Mouse (Mus musculus) ES-E14 (cell line): ENCODE data around the gene D430042O09Rik. TPM values are rescaled to one million over a fixed set of nuclear protein-coding genes. Genes with fewer than 3 reads are reported as not detected.

Experiments
- DNase-seq: peaks from one replicate; pipeline ENCODE4 v3.0.0-alpha.2; 2013; ENCODE audit warnings: low read depth, low spot score
- H3K27ac ChIP-seq: 2 replicates; pipeline ENCODE4 v1.5.1; 2012; ENCODE audit warnings: low read depth, mild to moderate bottlenecking, low read length, moderate library complexity, mixed read lengths; ENCODE audit not compliant: poor library complexity, insufficient read depth, severe bottlenecking
- H3K36me3 ChIP-seq: 2 replicates; pipeline ENCODE4 v1.6.1; 2012; ENCODE audit warnings: mild to moderate bottlenecking, low read length, moderate library complexity, mixed read lengths; ENCODE audit not compliant: control insufficient read depth, poor library complexity, insufficient read depth, severe bottlenecking
- H3K4me1 ChIP-seq, 2 experiments: fragments of 150-350 bp in 1 of 2; sonication (generic) in 1 of 2; 2 replicates each; pipeline ENCODE4 v1.6.1; 2012; ENCODE audit warnings: low read length in 2 of 2, mild to moderate bottlenecking in 1 of 2, mixed read lengths in 1 of 2; ENCODE audit not compliant: control insufficient read depth in 2 of 2, insufficient read depth in 2 of 2, poor library complexity in 1 of 2
- H3K4me3 ChIP-seq, 2 experiments: fragments of 150-350 bp in 1 of 2; sonication (generic) in 1 of 2; 2 replicates each; pipeline ENCODE4 v1.5.1; 2012; ENCODE audit warnings: low read length in 2 of 2, low read depth in 1 of 2, mild to moderate bottlenecking in 1 of 2, mixed read lengths in 1 of 2; ENCODE audit not compliant: insufficient read depth in 1 of 2, poor library complexity in 1 of 2, severe bottlenecking in 1 of 2
- H3K9ac ChIP-seq: 2 replicates; pipeline ENCODE4 v1.6.1; 2012; ENCODE audit warnings: low read depth, mild to moderate bottlenecking, low read length, mixed read lengths; ENCODE audit not compliant: poor library complexity, insufficient read depth, severe bottlenecking
- H3K9me3 ChIP-seq: fragments of 150-350 bp; sonication (generic); 2 replicates; pipeline ENCODE4 v1.6.1; 2012; ENCODE audit warnings: low read depth, mild to moderate bottlenecking, low read length; ENCODE audit not compliant: control insufficient read depth, insufficient read depth
- CHD2 ChIP-seq: IDR thresholded peaks from 2 replicates; pipeline ENCODE4 v1.6.1; 2014; ENCODE audit warnings: mild to moderate bottlenecking, low read depth, low read length, inconsistent platforms
- HCFC1 ChIP-seq: IDR thresholded peaks from 2 replicates; pipeline ENCODE4 v1.6.1; 2012; ENCODE audit warnings: low read length, inconsistent platforms, borderline replicate concordance; ENCODE audit not compliant: insufficient read depth
- MAFK ChIP-seq: IDR thresholded peaks from 2 replicates; pipeline ENCODE4 v1.6.1; 2014; ENCODE audit warnings: mild to moderate bottlenecking, low read depth, low read length, inconsistent platforms; ENCODE audit not compliant: insufficient read depth
- ZC3H11A ChIP-seq: IDR thresholded peaks from 2 replicates; pipeline ENCODE4 v1.6.1; 2012; ENCODE audit warnings: low read depth, mild to moderate bottlenecking, inconsistent platforms, low read length, borderline replicate concordance
- ZNF384 ChIP-seq: IDR thresholded peaks from 2 replicates; pipeline ENCODE4 v1.6.1; 2012; ENCODE audit warnings: low read depth, low read length, inconsistent platforms
- in situ Hi-C, 2 experiments: fragments of 600-800 bp; cut with MboI; formaldehyde crosslinking; loops; one replicate each; pipeline ENCODE4 v1.15.1; 2025; ENCODE audit warnings: low sequenced_read_pairs in 2 of 2, inconsistent platforms in 1 of 2; ENCODE audit not compliant: unreplicated experiment in 2 of 2
- total RNA-seq: library from RNA; depleted of rRNA; stranded (reverse); fragments of 300-350 nt; gene quantifications from 2 replicates; pipeline ENCODE4 v1.2.3, GENCODE M21; 2012; rRNA removed

The D430042O09Rik gene
- total RNA-seq = 4.4 and 4.8 TPM in 2 replicates

DNA sequence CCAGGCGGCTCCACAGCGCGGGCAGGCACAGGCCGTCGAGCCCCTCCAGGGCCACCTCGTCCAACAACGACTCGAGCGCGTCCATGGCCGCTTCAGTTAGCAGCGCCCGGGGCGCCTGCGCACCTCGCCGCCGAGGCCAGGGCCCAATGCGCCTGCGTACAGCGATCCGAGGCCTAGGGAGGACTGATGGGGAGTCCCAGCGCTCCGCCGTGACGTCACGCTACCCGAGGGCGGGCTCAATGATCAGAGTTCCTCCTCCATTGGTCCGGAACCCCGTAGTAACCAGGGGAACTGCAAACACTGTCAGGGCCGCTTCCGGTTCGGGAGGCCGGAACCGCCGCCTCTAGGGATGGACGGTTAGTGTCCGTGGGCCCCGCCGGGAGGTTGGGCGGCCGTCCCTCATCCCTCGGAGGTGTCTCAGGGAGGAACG lies at the start of gene D430042O09Rik, which contains the start of gene Gtf3c1:
Gene D430042O09Rik, plus strand, starts transcription at position 296 of the 430 bp plus-strand sequence.
Gene Gtf3c1, minus strand, starts transcription at position 188 of the 430 bp plus-strand sequence.
- Histone ChIP-seq H3K9me3 (no peaks in the 10 kb centered on the region), H3K27ac (0 out of 2 replicates have a peak within 1 kb of the TSS, but pooled peaks have one; percentile 19), H3K9ac (peak within 1 kb of the TSS; percentile 86), H3K4me1 (peaks cover 2 to 6% of the 10 kb centered on the region in 2 experiments; a peak in 1 of 4 replicates), H3K36me3 (peaks cover 13% of the 10 kb centered on the region), H3K4me3 (peak within 1 kb of the TSS; percentile 79 to 87)
- peak; percentile 98 for DNase-seq
- no peak for TF ChIP-seq CHD2
- peak; percentile 55; the same call in 1 of the 2 replicates for TF ChIP-seq HCFC1
- in situ Hi-C loops = no loop called here

DNA sequence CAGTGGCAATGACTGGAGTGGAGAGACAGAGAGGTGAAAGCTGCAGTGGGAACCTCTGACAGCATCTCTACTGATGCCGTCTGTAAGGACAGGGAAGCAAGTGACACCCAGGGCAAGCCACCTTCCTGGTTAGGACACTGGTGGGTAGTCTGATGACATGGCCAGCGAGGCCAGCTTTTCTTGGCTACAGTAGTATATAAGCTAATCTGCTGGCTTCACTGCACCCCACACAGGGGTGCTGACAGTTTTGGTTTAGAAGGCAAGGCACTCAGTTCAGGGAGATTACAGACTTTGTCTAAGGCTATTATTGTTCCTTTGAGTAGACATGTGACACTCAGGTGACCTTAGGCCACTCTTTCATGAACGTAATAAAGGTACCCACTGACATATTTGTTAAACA lies 44.0 kb upstream of the D430042O09Rik start:
- no peaks in the 10 kb centered on the region for H3K4me1 ChIP-seq
- H3K9ac ChIP-seq = no peak overlapping the region
- TF ChIP-seq CHD2 (no peak), MAFK (no peak)
- no peak overlapping the region for H3K4me3 ChIP-seq
- no peak for DNase-seq
- H3K27ac ChIP-seq = no peak overlapping the region
- no peaks in the 10 kb centered on the region for H3K9me3 ChIP-seq
- peaks cover 42% of the 10 kb centered on the region for H3K36me3 ChIP-seq
- in situ Hi-C loops = no loop called here

DNA sequence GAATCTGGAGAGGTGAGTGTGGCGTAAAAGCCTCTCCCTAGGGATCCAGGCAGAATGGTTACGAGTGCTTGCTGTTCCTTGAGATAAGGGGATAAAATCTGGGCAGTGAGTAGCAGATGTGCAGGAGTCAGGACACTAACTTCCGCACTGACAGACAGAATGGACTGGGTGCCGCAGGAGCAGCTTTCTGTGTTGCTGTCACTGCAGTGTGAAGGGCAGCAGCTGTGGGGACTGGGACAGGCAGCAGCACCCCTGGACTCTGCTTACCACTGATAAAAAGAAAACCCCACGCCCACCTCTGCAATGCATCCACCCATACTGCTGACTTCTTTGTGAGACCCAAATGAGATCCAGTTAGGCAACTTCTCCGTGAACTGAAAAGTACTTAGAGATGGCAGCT lies 36.8 kb upstream of the D430042O09Rik start:
- Histone ChIP-seq H3K36me3 (peaks cover 74% of the 10 kb centered on the region), H3K9ac (no peak overlapping the region), H3K9me3 (no peaks in the 10 kb centered on the region), H3K4me3 (no peak overlapping the region), H3K27ac (no peak overlapping the region), H3K4me1 (no peaks in the 10 kb centered on the region)
- no peak for TF ChIP-seq ZNF384
- TF ChIP-seq HCFC1 = no peak
- in situ Hi-C loops = no loop called here
- DNase-seq = no peak

DNA sequence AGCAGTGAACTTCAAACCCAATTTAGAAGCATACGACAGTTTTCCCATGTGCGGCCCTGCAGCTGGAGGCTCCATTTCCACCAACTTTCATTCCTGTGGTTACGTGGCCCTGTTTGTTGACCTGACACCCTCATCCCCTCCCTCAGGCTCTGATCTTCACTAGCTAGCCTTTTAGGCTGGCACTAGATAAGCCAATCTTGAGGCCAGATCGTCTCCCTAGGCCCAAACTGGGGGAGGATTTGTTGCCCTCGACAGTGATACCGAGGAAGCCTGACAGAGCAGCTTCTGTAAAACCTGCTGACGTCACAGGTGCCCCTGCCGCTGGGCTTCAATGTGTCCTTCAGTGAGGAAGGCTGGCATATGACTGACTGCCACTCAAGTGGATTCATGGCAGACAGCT lies 36.3 kb upstream of the D430042O09Rik start:
- in situ Hi-C loops = no loop called here
- no peak for DNase-seq
- H3K9me3 ChIP-seq = no peaks in the 10 kb centered on the region
- peaks cover 78% of the 10 kb centered on the region for H3K36me3 ChIP-seq
- no peaks in the 10 kb centered on the region for H3K4me1 ChIP-seq
- no peak overlapping the region for H3K27ac ChIP-seq
- no peak overlapping the region for H3K9ac ChIP-seq
- no peak overlapping the region for H3K4me3 ChIP-seq
- TF ChIP-seq ZC3H11A = no peak
- TF ChIP-seq MAFK = no peak
- no peak for TF ChIP-seq HCFC1
- no peak for TF ChIP-seq CHD2
- no peak for TF ChIP-seq ZNF384

DNA sequence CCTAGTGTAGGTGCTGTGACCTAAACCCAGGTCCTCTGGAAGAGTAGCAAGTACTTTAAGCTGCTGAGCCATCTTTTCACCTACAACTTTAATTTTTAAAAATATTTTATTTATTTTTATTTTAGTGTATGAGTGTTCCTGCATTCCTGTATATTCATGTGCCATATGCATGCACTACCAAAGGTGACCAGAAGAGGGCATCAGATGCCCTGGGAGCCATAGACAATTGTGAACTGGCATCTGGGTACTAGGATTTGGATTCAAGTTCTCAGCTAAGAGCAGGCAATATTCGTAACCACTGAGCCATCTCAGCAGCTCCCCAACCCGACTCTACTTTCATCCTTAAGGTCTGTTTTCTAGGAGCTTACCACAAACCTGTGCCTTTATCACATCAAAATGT lies 32.8 kb upstream of the D430042O09Rik start:
- DNase-seq = peak; percentile 35
- Histone ChIP-seq H3K4me3 (no peak overlapping the region), H3K27ac (no peak overlapping the region), H3K36me3 (peaks cover 71% of the 10 kb centered on the region), H3K4me1 (no peaks in the 10 kb centered on the region), H3K9me3 (no peaks in the 10 kb centered on the region), H3K9ac (no peak overlapping the region)
- TF ChIP-seq CHD2 (no peak), MAFK (no peak), HCFC1 (no peak), ZC3H11A (no peak), ZNF384 (no peak)
- in situ Hi-C loops = no loop called here
